Mouse (Mus musculus): ENCODE results near the gene Mtap. TPM values are rescaled to one million over a fixed set of nuclear protein-coding genes. Genes with fewer than 3 reads are reported as not detected.
A peak's percentile ranks its signal among the peaks of the same experiment; 100 is the strongest.

Gene Mtap
- polyA plus RNA-seq, 1 experiment from 2014 or later, result 23.9 TPM

DNA sequence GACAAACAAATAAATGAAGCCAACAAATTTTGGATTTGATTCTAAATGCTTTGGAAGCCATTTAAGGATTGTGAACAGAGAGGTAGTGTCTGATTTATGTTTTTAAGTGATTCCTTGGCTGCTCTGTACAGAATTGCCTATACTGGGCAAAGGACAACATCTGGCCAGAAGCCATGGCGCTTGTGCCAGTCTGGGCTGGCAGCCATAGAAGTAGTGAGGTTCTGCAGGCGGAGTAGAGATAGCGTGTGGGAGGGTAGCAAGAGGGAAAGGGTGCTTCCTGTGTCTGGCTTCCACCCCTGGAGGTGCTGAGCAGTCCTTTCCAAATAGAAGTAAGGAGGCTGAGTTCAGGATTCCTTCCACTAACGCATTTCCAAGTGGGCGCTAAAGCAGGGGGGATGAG, 3.9 kb downstream of the Mtap start:
- Histone ChIP-seq H3K27me3 (no peaks in the 10 kb centered on the region), H3K4me1 (replicated peaks) (peaks cover 22% of the 10 kb centered on the region), H3K27ac (replicated peaks) (no peak overlapping the region), H3K4me3 (no peak overlapping the region), H3K4me2 (no peak overlapping the region), H3K9ac (no peak overlapping the region), H3K36me3 (no peaks in the 10 kb centered on the region), H3K9me3 (no peaks in the 10 kb centered on the region)
- ATAC-seq (ENCODE audit: low read depth), result no peak
- WGBS, result 74% methylated on average over 5 of the region's 5 CpGs

DNA sequence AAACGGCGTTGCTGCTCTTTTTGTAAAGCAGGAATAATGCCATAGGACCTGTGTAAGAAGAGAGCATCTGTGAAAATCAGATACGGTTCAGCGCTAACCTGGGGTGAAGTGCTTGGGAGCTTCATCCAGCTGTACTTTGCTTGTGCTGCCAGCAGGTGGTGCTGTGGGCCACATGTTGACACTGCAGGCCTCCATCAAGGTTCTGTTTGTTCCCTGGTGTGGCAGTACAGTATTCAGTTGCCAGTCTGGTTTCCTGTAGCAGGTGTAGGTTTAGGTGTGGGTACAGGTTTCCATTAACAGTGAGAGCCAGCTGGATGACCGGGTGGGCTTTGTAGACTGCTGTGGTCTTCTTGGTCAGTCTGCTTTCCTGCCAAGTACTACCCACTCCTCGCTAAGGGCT, 8.5 kb downstream of the Mtap start:
- Histone ChIP-seq H3K36me3 (peaks cover 16% of the 10 kb centered on the region), H3K27ac (replicated peaks) (no peak overlapping the region), H3K9me3 (no peaks in the 10 kb centered on the region), H3K27me3 (no peaks in the 10 kb centered on the region), H3K9ac (no peak overlapping the region), H3K4me1 (replicated peaks) (no peaks in the 10 kb centered on the region), H3K4me3 (no peak overlapping the region), H3K4me2 (no peak overlapping the region)
- WGBS, result 47% methylated on average over 6 of the region's 6 CpGs
- ATAC-seq (ENCODE audit: low read depth), result peak; percentile 78

DNA sequence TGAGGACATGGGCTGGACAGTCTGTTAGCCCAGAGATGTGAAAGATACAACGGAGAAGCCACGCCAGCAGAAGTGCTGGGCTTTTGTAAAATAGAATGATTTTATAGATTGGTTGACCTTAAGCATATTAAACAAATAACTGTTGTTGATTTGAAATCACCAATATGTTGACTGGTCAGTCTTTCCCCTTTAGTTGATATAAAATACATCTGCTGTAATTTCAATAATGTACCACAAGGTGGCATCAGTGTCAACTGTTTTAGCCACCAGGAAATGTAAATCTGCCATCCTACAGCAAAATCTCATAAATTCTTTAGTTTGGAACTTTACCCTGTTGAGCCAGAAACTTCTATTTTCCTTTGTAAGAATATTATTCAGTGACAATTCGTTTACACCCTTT, 9.4 kb downstream of the Mtap start:
- 56% methylated on average over 3 of the region's 3 CpGs for WGBS
- H3K27ac ChIP-seq (replicated peaks), result no peak overlapping the region
- H3K4me1 ChIP-seq (replicated peaks), result no peaks in the 10 kb centered on the region
- peaks cover 16% of the 10 kb centered on the region for H3K36me3 ChIP-seq
- H3K4me2 ChIP-seq, result no peak overlapping the region
- H3K4me3 ChIP-seq, result no peak overlapping the region
- ATAC-seq (ENCODE audit: low read depth), result no peak
- H3K27me3 ChIP-seq, result no peaks in the 10 kb centered on the region
- no peaks in the 10 kb centered on the region for H3K9me3 ChIP-seq
- no peak overlapping the region for H3K9ac ChIP-seq

GRCm38 (mm10) chr4:89149261-89149660, 12.3 kb downstream of the Mtap start:
- Histone ChIP-seq H3K27me3 (no peaks in the 10 kb centered on the region), H3K9ac (no peak overlapping the region), H3K27ac (replicated peaks) (no peak overlapping the region), H3K4me3 (no peak overlapping the region), H3K4me2 (no peak overlapping the region), H3K4me1 (replicated peaks) (no peaks in the 10 kb centered on the region), H3K9me3 (no peaks in the 10 kb centered on the region), H3K36me3 (peaks cover 20% of the 10 kb centered on the region)
- ATAC-seq (ENCODE audit: low read depth), result no peak

- 96% methylated on average over 3 of the region's 3 CpGs for WGBS
- Histone ChIP-seq H3K27me3 (no peaks in the 10 kb centered on the region), H3K36me3 (peaks cover 48% of the 10 kb centered on the region), H3K4me3 (no peak overlapping the region), H3K4me1 (replicated peaks) (no peaks in the 10 kb centered on the region), H3K27ac (replicated peaks) (no peak overlapping the region), H3K9ac (no peak overlapping the region), H3K4me2 (no peak overlapping the region), H3K9me3 (no peaks in the 10 kb centered on the region)
- no peak for ATAC-seq (ENCODE audit: low read depth)
Observed at GRCm38 (mm10) chr4:89161389-89161788, 24.5 kb downstream of the Mtap start.

DNA sequence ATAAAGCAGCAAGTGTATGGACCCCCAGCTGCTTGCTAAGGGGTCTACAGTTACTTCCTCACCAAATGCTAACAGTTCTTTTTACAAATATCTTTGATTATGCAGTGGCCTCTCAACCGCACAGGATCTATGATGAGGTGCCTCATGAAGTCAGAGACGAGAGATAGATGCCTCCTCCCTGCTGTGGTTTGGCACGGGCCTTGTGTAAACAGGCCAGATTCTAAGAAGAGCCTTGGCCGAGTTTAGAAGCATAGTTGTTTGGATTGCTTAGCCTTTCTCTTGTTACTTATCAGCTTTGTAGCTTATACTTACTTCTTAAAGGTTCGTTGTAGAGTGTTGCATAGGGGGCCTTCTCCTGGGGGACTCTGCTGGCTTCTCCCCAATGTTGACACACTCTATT, 25.6 kb downstream of the Mtap start:
- peaks cover 46% of the 10 kb centered on the region for H3K36me3 ChIP-seq
- no peaks in the 10 kb centered on the region for H3K9me3 ChIP-seq
- H3K4me3 ChIP-seq, result no peak overlapping the region
- H3K4me2 ChIP-seq, result no peak overlapping the region
- no peak for ATAC-seq (ENCODE audit: low read depth)
- 89% methylated on average over 5 of the region's 5 CpGs for WGBS
- no peaks in the 10 kb centered on the region for H3K27me3 ChIP-seq
- no peak overlapping the region for H3K9ac ChIP-seq
- H3K4me1 ChIP-seq (replicated peaks), result no peaks in the 10 kb centered on the region
- H3K27ac ChIP-seq (replicated peaks), result no peak overlapping the region

GRCm38 (mm10) chr4:89163613-89164012, 26.7 kb downstream of the Mtap start:
- no peak overlapping the region for H3K27ac ChIP-seq (replicated peaks)

GRCm38 (mm10) chr4:89164681-89165080, 27.8 kb downstream of the Mtap start:
- WGBS, result 100% methylated on average over 2 of the region's 2 CpGs

More at GRCm38 (mm10) chr4:89163613-89164012, 26.7 kb downstream of the Mtap start:
- Histone ChIP-seq H3K4me2 (no peak overlapping the region), H3K4me1 (replicated peaks) (no peaks in the 10 kb centered on the region), H3K9ac (no peak overlapping the region), H3K36me3 (peaks cover 38% of the 10 kb centered on the region), H3K9me3 (no peaks in the 10 kb centered on the region), H3K27me3 (no peaks in the 10 kb centered on the region), H3K4me3 (no peak overlapping the region)
- ATAC-seq (ENCODE audit: low read depth), result no peak
- 95% methylated on average over 8 of the region's 8 CpGs for WGBS

DNA sequence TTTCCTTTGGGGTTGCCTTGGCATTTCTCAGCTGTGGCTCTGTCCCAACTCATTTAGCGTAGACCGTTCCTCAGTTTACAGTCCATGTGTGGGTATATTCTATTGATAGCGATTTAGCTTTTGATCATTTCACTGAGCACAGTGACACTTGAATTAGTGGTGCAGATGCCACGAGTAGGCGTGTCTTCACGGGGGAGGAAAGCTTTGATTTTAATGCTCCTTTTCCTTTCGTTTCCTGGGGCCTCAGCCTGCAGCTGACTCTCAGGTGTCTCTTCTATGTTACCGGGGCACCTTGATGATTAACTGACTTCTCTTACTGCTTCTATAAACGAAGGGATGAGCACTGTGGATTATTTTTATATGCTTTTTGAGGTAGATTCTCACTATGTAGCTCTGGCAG, 32.0 kb downstream of the Mtap start:
- H3K27me3 ChIP-seq, result no peaks in the 10 kb centered on the region
- WGBS, result 94% methylated on average over 9 of the region's 9 CpGs
- H3K27ac ChIP-seq (replicated peaks), result no peak overlapping the region
- H3K9me3 ChIP-seq, result no peaks in the 10 kb centered on the region
- H3K4me1 ChIP-seq (replicated peaks), result no peaks in the 10 kb centered on the region
- no peak for ATAC-seq (ENCODE audit: low read depth)
- peaks cover 46% of the 10 kb centered on the region for H3K36me3 ChIP-seq
- H3K4me3 ChIP-seq, result no peak overlapping the region
- no peak overlapping the region for H3K4me2 ChIP-seq
- no peak overlapping the region for H3K9ac ChIP-seq

More at GRCm38 (mm10) chr4:89164681-89165080, 27.8 kb downstream of the Mtap start:
- H3K4me1 ChIP-seq (replicated peaks), result no peaks in the 10 kb centered on the region
- H3K9ac ChIP-seq, result no peak overlapping the region
- no peak for ATAC-seq (ENCODE audit: low read depth)
- H3K36me3 ChIP-seq, result peaks cover 44% of the 10 kb centered on the region
- H3K4me2 ChIP-seq, result no peak overlapping the region
- no peaks in the 10 kb centered on the region for H3K27me3 ChIP-seq
- no peak overlapping the region for H3K27ac ChIP-seq (replicated peaks)
- H3K4me3 ChIP-seq, result no peak overlapping the region
- no peaks in the 10 kb centered on the region for H3K9me3 ChIP-seq

DNA sequence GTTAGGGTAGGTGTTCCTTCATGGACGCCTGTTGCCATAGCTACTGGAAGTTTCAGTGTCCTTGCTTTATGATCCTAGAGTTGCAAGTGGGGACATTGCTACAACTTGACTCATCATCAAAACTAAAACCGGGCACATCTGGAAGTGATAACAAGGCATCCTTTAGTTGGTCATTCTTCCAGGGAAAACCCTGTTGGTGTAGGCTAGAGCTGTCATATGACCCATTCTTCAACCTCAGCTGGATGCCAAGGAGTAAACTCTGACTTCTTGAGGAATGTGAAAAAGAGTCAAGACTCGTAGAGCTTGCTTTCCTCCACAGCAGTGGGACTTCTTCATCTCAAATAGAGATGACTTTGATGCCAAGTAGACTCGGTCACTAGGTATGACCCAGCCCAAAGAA, 32.8 kb downstream of the Mtap start:
- Histone ChIP-seq H3K27me3 (no peaks in the 10 kb centered on the region), H3K4me2 (no peak overlapping the region), H3K27ac (replicated peaks) (no peak overlapping the region), H3K4me3 (no peak overlapping the region), H3K9me3 (no peaks in the 10 kb centered on the region), H3K9ac (no peak overlapping the region), H3K36me3 (peaks cover 50% of the 10 kb centered on the region), H3K4me1 (replicated peaks) (no peaks in the 10 kb centered on the region)
- ATAC-seq (ENCODE audit: low read depth), result no peak
- 85% methylated on average over 4 of the region's 4 CpGs for WGBS

DNA sequence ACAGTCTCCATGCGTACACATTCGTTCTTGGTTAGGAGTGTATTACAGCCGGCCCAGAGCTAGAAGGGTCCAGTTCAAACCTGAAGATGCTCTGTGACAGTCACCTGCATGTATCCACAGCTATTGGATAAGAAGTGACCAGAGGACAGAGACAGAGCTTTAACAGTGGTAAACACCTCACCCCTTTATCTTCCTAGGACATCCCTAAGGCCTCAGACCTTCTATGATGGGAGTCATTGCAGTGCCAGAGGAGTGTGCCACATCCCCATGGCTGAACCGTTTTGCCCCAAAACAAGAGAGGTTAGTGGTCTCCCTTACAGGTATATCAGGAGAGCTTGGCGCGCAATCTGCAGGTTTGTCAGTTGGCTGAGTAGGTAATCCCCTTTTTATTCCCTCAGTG, 34.0 kb downstream of the Mtap start:
- 96% methylated on average over 6 of the region's 6 CpGs for WGBS
- H3K4me2 ChIP-seq, result no peak overlapping the region
- no peak overlapping the region for H3K9ac ChIP-seq
- H3K9me3 ChIP-seq, result no peaks in the 10 kb centered on the region
- ATAC-seq (ENCODE audit: low read depth), result no peak
- H3K36me3 ChIP-seq, result peaks cover 57% of the 10 kb centered on the region
- no peaks in the 10 kb centered on the region for H3K4me1 ChIP-seq (replicated peaks)
- H3K4me3 ChIP-seq, result no peak overlapping the region
- H3K27me3 ChIP-seq, result no peaks in the 10 kb centered on the region
- no peak overlapping the region for H3K27ac ChIP-seq (replicated peaks)

DNA sequence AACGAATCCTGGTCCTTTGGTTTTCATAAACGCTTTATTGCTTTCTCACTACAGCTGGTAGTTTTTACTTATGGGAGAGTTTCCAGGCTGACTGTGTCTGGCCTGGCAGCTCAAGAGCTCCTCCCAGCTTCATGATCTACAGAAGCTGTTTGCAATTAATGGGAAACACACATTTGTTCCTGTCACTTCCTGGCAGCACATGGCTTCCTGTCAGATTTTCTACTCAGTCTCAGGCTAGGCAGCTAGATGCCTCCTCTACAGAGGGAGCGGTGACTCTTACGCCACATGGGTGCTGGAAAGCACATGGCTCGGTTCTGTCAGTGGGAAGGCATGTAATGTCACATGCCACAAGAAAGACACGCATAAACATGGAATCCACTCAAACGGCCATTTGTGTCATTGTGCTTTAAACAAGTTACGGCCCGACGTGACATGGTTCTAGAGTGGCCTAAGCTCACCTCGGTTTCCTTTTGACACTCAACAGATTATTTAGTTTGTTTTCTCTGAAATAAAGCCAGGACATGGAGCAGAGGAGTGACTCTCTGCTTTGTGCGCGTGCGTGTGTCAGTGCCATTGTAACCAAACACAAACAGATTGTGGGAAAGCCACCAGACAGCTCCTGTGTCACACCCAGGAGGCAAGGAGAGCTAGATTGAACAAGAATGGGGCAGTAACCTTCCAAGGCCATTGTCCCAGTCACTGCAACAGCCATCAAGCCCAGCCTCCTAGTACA, 36.1 kb downstream of the Mtap start:
- WGBS, result 97% methylated on average over 14 of the region's 14 CpGs
- Histone ChIP-seq H3K9me3 (no peaks in the 10 kb centered on the region), H3K9ac (no peak overlapping the region), H3K27ac (replicated peaks) (no peak overlapping the region), H3K4me2 (no peak overlapping the region), H3K27me3 (no peaks in the 10 kb centered on the region), H3K4me1 (replicated peaks) (no peaks in the 10 kb centered on the region), H3K4me3 (no peak overlapping the region), H3K36me3 (peaks cover 61% of the 10 kb centered on the region)
- ATAC-seq (ENCODE audit: low read depth), result no peak

Measured in neural tube, embryonic 13.5 days (tissue).